Mouse (Mus musculus) ZHBTc4 (cell line): ENCODE measurements around the gene Olfr1110.

ENCODE experiments used
- DNase-seq: peaks from one replicate; pipeline ENCODE4 v3.0.0-alpha.2; 2011; ENCODE audit warnings: low read depth, low spot score

Olfr1110 gene

GRCm38 (mm10) chr2:87140200-87140599, at the start of gene Olfr1110:
Olfr1110 (minus strand) TSS chr2:87140300.
- DNase-seq, result no peak

GRCm38 (mm10) chr2:87187498-87187897, 47.4 kb upstream of the Olfr1110 start, which contains the start of gene Olfr1112:
Olfr1112 (plus strand) TSS chr2:87187798.
- DNase-seq, result no peak

- DNase-seq, result peak; percentile 51
Observed at GRCm38 (mm10) chr2:87167731-87168130, 27.6 kb upstream of the Olfr1110 start.

- DNase-seq, result no peak
Observed at GRCm38 (mm10) chr2:87152524-87152923, 12.4 kb upstream of the Olfr1110 start, which contains the start of gene Olfr1111. Olfr1111 (minus strand) TSS chr2:87152624.

GRCm38 (mm10) chr2:87114467-87114866, 25.6 kb downstream of the Olfr1110 start, which contains the start of gene Olfr259:
Olfr259 (minus strand) TSS chr2:87114567.
- no peak for DNase-seq

GRCm38 (mm10) chr2:87095908-87096307, 44.2 kb downstream of the Olfr1110 start, which contains the start of gene Olfr1109:
Olfr1109 (minus strand) TSS chr2:87096008.
- DNase-seq, result no peak
